Mouse (Mus musculus) liver, embryonic 14.5 days (tissue): ENCODE data around the gene Qrich1.

Experiments
- CTCF ChIP-seq: IDR thresholded peaks from 2 replicates; pipeline ENCODE4 v1.5.1; 2016; ENCODE audit warnings: antibody characterized with exemption, low read depth, control low read depth
- EP300 ChIP-seq: IDR thresholded peaks from 2 replicates; pipeline ENCODE4 v1.6.1; 2016; ENCODE audit warnings: antibody characterized with exemption, low read depth

- TF ChIP-seq CTCF (no peak), EP300 (no peak)
Measured at GRCm38 (mm10) chr9:108479241-108479640, 37.4 kb upstream of the Qrich1 start.
